Mouse (Mus musculus) hindbrain, embryonic 10.5 days (tissue): ENCODE data around the gene Kcnn1. TPM values are rescaled to one million over a fixed set of nuclear protein-coding genes. Genes with fewer than 3 reads are reported as not detected.
"Not testable (repeated sequence)": the region's sequence is repeated elsewhere in the genome, so short reads cannot be mapped to it uniquely, and the experiment has no call there.

Experiments
- DNase-seq: peaks from one replicate; pipeline ENCODE4 v3.0.0-alpha.2; 2017; ENCODE audit warnings: low spot score
- H3K27ac ChIP-seq: fragments of 300-500 bp; sonication (generic); 2 replicates; pipeline ENCODE4 v1.5.1; 2016; ENCODE audit warnings: mild to moderate bottlenecking, moderate library complexity
- H3K27me3 ChIP-seq: fragments of 300-500 bp; sonication (generic); 2 replicates; pipeline ENCODE4 v1.6.1; 2016; ENCODE audit warnings: mild to moderate bottlenecking; ENCODE audit not compliant: poor library complexity, insufficient read depth, severe bottlenecking
- H3K36me3 ChIP-seq: fragments of 300-500 bp; sonication (generic); 2 replicates; pipeline ENCODE4 v1.6.1; 2016; ENCODE audit warnings: mild to moderate bottlenecking, moderate library complexity
- H3K4me1 ChIP-seq: fragments of 300-500 bp; sonication (generic); replicated peaks from 2 replicates; pipeline ENCODE4 v1.6.1; 2016; ENCODE audit warnings: mild to moderate bottlenecking
- H3K4me3 ChIP-seq: fragments of 300-500 bp; sonication (generic); 2 replicates; pipeline ENCODE4 v1.5.1; 2016; ENCODE audit warnings: mild to moderate bottlenecking, moderate library complexity
- H3K9me3 ChIP-seq: fragments of 300-500 bp; sonication (generic); 2 replicates; pipeline ENCODE4 v1.6.1; 2016; ENCODE audit warnings: mild to moderate bottlenecking, moderate library complexity
- WGBS: fragments of 180-500 bp; shearing (Covaris S2); methylation state at CpG from one replicate; pipeline ENCODE4 v1.1.7; 2016; 5-methylcytosine and 5-hydroxymethylcytosine counted together
- polyA plus RNA-seq: library from polyadenylated mRNA; unstranded; fragments of >200 nt; fragmentation: Nextera tagmentation; extraction: Ambion mirVana; gene quantifications from 2 replicates; pipeline ENCODE4 v1.2.1, GENCODE M21; 2016

The Kcnn1 gene
- polyA plus RNA-seq, 1 experiment from 2014 or later, result 19.3 TPM

DNA sequence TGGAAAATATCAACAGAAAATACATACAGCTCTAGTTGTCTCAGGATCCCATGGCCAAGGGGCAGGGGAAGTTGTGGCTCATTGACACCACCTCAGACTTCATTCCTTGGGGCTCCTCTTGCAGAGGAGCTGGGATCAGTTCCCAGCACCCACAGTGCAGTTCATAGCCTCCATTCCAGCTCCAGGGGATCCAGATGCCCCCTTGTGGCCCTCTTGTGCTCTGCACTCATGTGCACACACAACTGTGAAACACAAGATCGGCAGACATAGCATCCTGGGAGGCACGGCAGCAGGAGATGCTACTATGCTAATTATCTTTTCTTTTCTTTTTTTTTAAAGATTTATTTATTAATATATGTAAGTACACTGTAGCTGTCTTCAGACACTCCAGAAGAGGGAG, 36.0 kb downstream of the Kcnn1 start:
- no peak overlapping the region for H3K27ac ChIP-seq
- 0 out of 2 replicates have a peak, but pooled peaks cover 4% of the 10 kb centered on the region for H3K9me3 ChIP-seq
- H3K36me3 ChIP-seq, result no peaks in the 10 kb centered on the region
- H3K27me3 ChIP-seq, result peaks cover 7% of the 10 kb centered on the region
- H3K4me1 ChIP-seq, result peaks cover 6% of the 10 kb centered on the region; the same call in 1 of the 2 replicates
- no peak for DNase-seq
- WGBS, result 95% methylated on average over 2 of the region's 2 CpGs
- H3K4me3 ChIP-seq, result no peak overlapping the region

DNA sequence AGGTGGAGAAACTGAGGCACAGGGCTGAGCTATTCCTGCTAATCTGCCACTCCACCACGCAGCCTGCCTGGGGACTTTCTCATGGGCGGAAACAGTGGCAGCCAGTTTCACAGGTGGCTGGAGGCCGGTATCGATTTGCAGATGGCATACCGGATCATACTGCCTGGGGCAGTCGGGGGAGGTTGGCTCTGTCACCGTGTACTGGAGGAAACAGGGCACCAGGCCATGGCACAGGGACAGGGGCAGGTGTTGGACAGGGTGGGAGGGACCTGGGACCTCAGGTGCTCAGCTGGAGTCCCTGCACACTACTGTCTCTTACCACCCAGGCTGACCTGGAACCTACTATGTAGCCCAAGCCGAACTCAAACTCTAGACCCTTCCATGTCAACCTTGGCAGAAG, 37.2 kb downstream of the Kcnn1 start:
- no peaks in the 10 kb centered on the region for H3K36me3 ChIP-seq
- DNase-seq, result no peak
- no peak overlapping the region for H3K4me3 ChIP-seq
- H3K9me3 ChIP-seq, result 0 out of 2 replicates have a peak, but pooled peaks cover 4% of the 10 kb centered on the region
- WGBS, result 81% methylated on average over 8 of the region's 8 CpGs
- peaks cover 4% of the 10 kb centered on the region; the same call in 1 of the 2 replicates for H3K4me1 ChIP-seq
- peaks cover 19% of the 10 kb centered on the region for H3K27me3 ChIP-seq
- H3K27ac ChIP-seq, result no peak overlapping the region

DNA sequence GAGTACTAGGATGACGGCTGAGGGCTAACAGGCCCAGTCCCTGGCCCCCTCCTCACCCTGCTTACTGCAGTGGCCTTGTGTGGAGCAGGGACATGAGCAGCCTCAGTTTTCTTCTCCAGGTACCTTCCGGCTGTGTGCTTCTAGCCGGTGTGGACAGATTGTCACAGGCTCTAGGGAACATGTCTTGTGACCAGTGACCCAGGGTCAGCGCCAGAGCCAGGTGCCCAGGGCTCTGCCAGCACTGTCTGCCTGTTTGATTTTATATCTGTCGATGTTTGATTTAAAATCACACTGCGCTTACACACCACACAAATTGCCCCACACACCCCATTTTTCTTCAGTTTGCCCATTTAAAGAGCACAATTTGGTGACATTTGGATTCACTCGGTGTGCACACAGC, 39.3 kb downstream of the Kcnn1 start:
- H3K4me3 ChIP-seq, result no peak overlapping the region
- H3K4me1 ChIP-seq, result peaks cover 14% of the 10 kb centered on the region
- 85% methylated on average over 7 of the region's 7 CpGs for WGBS
- peaks cover 39% of the 10 kb centered on the region for H3K27me3 ChIP-seq
- no peak overlapping the region for H3K27ac ChIP-seq
- DNase-seq, result no peak
- H3K36me3 ChIP-seq, result no peaks in the 10 kb centered on the region
- H3K9me3 ChIP-seq, result peaks cover 15% of the 10 kb centered on the region; the same call in 1 of the 2 replicates

DNA sequence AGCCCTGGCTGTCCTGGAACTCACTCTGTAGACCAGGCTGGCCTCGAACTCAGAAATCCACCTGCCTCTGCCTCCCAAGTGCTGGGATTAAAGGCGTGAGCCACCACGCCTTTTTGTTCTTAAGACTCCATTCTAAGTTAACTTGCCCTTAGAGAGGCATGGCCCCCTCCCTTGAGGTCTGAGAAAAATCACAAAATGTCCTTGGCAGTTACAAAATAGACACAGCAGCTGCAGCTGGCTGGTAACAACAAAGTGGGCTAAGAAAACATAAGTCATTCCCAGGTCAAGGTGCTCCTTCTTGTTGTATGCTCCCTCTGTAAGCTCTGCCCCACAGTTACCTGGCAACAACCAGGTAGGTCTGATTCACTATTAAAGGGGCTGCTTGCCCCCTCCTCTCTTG, 40.5 kb downstream of the Kcnn1 start:
- not testable (repeated sequence) for H3K4me3 ChIP-seq, H3K36me3 ChIP-seq, H3K27ac ChIP-seq, DNase-seq
- peaks cover 20% of the 10 kb centered on the region; the same call in 1 of the 2 replicates for H3K9me3 ChIP-seq
- WGBS, result 80% methylated on average over 3 of the region's 3 CpGs
- peaks cover 14% of the 10 kb centered on the region for H3K4me1 ChIP-seq
- peaks cover 47% of the 10 kb centered on the region for H3K27me3 ChIP-seq

DNA sequence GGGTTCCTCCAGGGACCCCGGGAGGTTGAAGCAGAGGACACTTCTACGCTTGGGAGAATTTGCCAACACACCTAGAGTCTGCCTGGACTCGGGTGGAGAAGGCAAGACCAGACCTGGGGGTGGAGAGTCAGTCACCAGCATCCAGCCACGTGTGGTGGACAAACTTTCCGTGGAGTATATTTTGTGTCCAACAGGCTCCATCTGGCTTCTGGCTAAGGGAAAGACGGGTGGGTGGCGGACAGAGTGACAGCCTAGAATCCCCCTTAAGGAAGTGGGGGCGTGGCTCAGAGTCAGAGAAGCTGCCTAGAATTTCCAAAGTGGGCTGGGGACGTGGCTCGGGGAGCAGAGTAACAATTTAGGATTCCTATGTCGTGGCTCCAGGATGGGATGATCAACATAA, 41.1 kb downstream of the Kcnn1 start:
- no peaks in the 10 kb centered on the region for H3K36me3 ChIP-seq
- peaks cover 17% of the 10 kb centered on the region for H3K4me1 ChIP-seq
- no peak overlapping the region for H3K27ac ChIP-seq
- WGBS, result 50% methylated on average over 11 of the region's 11 CpGs
- H3K27me3 ChIP-seq, result peaks cover 53% of the 10 kb centered on the region
- no peak for DNase-seq
- peaks cover 19% of the 10 kb centered on the region; the same call in 1 of the 2 replicates for H3K9me3 ChIP-seq
- no peak overlapping the region for H3K4me3 ChIP-seq

DNA sequence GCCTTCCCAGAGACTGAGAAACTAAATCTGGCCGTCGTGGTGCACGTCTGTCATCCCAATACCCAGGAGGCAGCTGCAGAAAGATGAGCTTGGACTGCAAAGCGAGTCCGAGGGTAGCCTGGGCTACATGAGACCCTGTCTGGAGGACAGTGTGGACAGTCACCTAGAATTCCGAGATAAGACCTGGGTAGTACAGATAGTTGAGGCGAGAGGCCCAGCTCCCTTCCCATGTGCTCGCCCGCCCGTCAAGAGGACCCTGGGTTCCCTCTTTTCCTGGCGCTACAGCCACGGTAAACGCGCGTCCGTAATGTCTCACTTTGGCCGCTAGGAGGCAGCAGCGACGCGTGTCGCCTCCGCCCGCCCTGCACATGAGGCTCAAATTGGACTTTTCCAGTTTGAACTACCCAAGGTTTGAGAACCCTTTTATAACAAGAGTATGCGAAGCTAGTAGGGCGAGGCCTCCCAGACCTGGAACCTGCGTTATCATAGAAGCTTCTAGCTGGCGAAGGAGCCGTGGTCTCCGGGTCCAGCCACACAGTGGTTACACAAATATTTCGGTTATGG, 41.6 kb downstream of the Kcnn1 start:
- H3K27me3 ChIP-seq, result peaks cover 58% of the 10 kb centered on the region
- H3K4me1 ChIP-seq, result peaks cover 22% of the 10 kb centered on the region
- no peak overlapping the region for H3K27ac ChIP-seq
- peak; percentile 80 for DNase-seq
- H3K36me3 ChIP-seq, result no peaks in the 10 kb centered on the region
- H3K4me3 ChIP-seq, result 0 out of 2 replicates have a peak overlapping the region, but pooled peaks have one; percentile 1
- WGBS, result 15% methylated on average over 30 of the region's 30 CpGs
- peaks cover 16% of the 10 kb centered on the region; the same call in 1 of the 2 replicates for H3K9me3 ChIP-seq

- DNase-seq, result peak; percentile 74
- H3K36me3 ChIP-seq, result no peaks in the 10 kb centered on the region
- peaks cover 23% of the 10 kb centered on the region for H3K4me1 ChIP-seq
- peaks cover 69% of the 10 kb centered on the region for H3K27me3 ChIP-seq
- H3K9me3 ChIP-seq, result peaks cover 16% of the 10 kb centered on the region; the same call in 1 of the 2 replicates
- no peak overlapping the region; the same call in 1 of the 2 replicates for H3K27ac ChIP-seq
- H3K4me3 ChIP-seq, result peak overlapping the region; percentile 29
- 2% methylated on average over 31 of the region's 31 CpGs for WGBS
Observed at GRCm38 (mm10) chr8:70820101-70820935, 42.7 kb downstream of the Kcnn1 start.

DNA sequence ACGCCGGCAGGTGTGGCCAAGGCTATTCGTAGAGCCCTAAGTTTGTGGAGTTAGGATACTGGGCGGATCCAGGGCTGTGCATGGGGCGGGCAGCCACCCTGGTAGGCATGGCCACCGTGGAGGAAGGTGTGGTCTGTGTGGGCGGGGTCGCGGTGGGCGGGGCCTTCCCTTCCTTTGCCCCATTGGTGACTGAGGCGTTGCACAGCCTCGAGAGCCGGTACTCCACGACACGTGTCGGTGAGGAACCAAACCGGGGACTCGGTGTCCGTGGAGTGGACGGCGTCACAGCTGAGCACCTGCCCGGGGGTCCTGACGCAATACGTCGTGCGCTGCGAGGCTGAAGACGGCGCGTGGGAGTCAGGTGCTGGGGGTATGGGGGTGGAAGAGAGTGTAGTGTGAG, 46.4 kb downstream of the Kcnn1 start:
- Histone ChIP-seq H3K27me3 (peaks cover 86% of the 10 kb centered on the region), H3K4me1 (peaks cover 23% of the 10 kb centered on the region), H3K4me3 (peak overlapping the region; percentile 33), H3K36me3 (no peaks in the 10 kb centered on the region), H3K9me3 (peaks cover 16% of the 10 kb centered on the region; the same call in 1 of the 2 replicates), H3K27ac (no peak overlapping the region)
- WGBS, result 9% methylated on average over 30 of the region's 30 CpGs
- no peak for DNase-seq

GRCm38 (mm10) chr8:70812885-70813284, 50.2 kb downstream of the Kcnn1 start:
- H3K4me3 ChIP-seq, result no peak overlapping the region
- DNase-seq, result no peak
- H3K36me3 ChIP-seq, result no peaks in the 10 kb centered on the region
- H3K9me3 ChIP-seq, result no peaks in the 10 kb centered on the region
- H3K27ac ChIP-seq, result no peak overlapping the region
- peaks cover 19% of the 10 kb centered on the region for H3K4me1 ChIP-seq
- WGBS, result 66% methylated on average over 4 of the region's 4 CpGs
- peaks cover 77% of the 10 kb centered on the region for H3K27me3 ChIP-seq

GRCm38 (mm10) chr8:70812055-70812454, 51.0 kb downstream of the Kcnn1 start:
- DNase-seq, result no peak
- Histone ChIP-seq H3K27ac (no peak overlapping the region), H3K9me3 (no peaks in the 10 kb centered on the region), H3K4me1 (peaks cover 22% of the 10 kb centered on the region), H3K4me3 (no peak overlapping the region), H3K27me3 (peaks cover 75% of the 10 kb centered on the region), H3K36me3 (no peaks in the 10 kb centered on the region)
- WGBS, result 39% methylated on average over 4 of the region's 4 CpGs

GRCm38 (mm10) chr8:70810962-70811680, 51.9 kb downstream of the Kcnn1 start:
- Histone ChIP-seq H3K27me3 (peaks cover 75% of the 10 kb centered on the region), H3K27ac (no peak overlapping the region), H3K9me3 (no peaks in the 10 kb centered on the region), H3K4me1 (peaks cover 14% of the 10 kb centered on the region; the same call in 1 of the 2 replicates), H3K4me3 (no peak overlapping the region), H3K36me3 (no peaks in the 10 kb centered on the region)
- WGBS, result 76% methylated on average over 20 of the region's 20 CpGs
- no peak for DNase-seq

GRCm38 (mm10) chr8:70808955-70809701, 53.9 kb downstream of the Kcnn1 start:
- no peaks in the 10 kb centered on the region for H3K9me3 ChIP-seq
- WGBS, result 78% methylated on average over 8 of the region's 8 CpGs
- peaks cover 76% of the 10 kb centered on the region for H3K27me3 ChIP-seq
- H3K27ac ChIP-seq, result no peak overlapping the region
- H3K4me1 ChIP-seq, result peaks cover 24% of the 10 kb centered on the region
- no peaks in the 10 kb centered on the region for H3K36me3 ChIP-seq
- no peak overlapping the region for H3K4me3 ChIP-seq
- no peak for DNase-seq
